Mouse (Mus musculus) CH12.LX (cell line): ENCODE measurements at regions not wholly inside any gene's neighbourhood (a gene's known extent, or its start where the extent isn't known, plus 50 kb on each side); places are given as distances from the start of the nearest gene placed in this dataset.

Source experiments
- DNase-seq: peaks from one replicate; pipeline ENCODE4 v3.0.0-alpha.2; 2013; ENCODE audit errors: extremely low read depth
- H3K27ac ChIP-seq: 2 replicates; pipeline ENCODE4 v1.5.1; 2012; ENCODE audit warnings: low read depth, mild to moderate bottlenecking, control low read depth, moderate library complexity; ENCODE audit not compliant: insufficient read depth
- H3K27me3 ChIP-seq: replicated peaks from 2 replicates; pipeline ENCODE3; 2012; ENCODE audit warnings: inconsistent platforms
- H3K36me3 ChIP-seq, 2 experiments: replicated peaks in 1 of 2; 2 replicates each; pipeline versions ENCODE3 to v1.6.1; 2012; ENCODE audit warnings: inconsistent platforms in 1 of 2, low read length in 1 of 2, mild to moderate bottlenecking in 1 of 2, mixed read lengths in 1 of 2, moderate library complexity in 1 of 2; ENCODE audit not compliant: control insufficient read depth in 1 of 2, insufficient read depth in 1 of 2
- H3K4me1 ChIP-seq, 2 experiments: 2 replicates each; pipeline ENCODE4 v1.6.1; 2012; ENCODE audit warnings: inconsistent platforms in 1 of 2, moderate library complexity in 1 of 2; ENCODE audit not compliant: insufficient read depth in 2 of 2, control insufficient read depth in 1 of 2
- H3K4me2 ChIP-seq: 2 replicates; pipeline ENCODE4 v1.6.1; 2012; ENCODE audit warnings: low read depth, mild to moderate bottlenecking, control low read depth; ENCODE audit not compliant: poor library complexity, insufficient read depth, severe bottlenecking
- H3K4me3 ChIP-seq, 3 experiments: fragments of 150-350 bp in 1 of 3; sonication (generic) in 1 of 3; replicated peaks in 1 of 3; 2 replicates each; pipeline versions ENCODE3 to v1.5.1; 2011 to 2012; ENCODE audit warnings: low read depth in 2 of 3, low read length in 2 of 3, mild to moderate bottlenecking in 2 of 3, moderate library complexity in 2 of 3, control low read depth in 1 of 3, improper control_type of control experiment in 1 of 3, inconsistent platforms in 1 of 3, mixed read lengths in 1 of 3; ENCODE audit not compliant: poor library complexity in 1 of 3
- H3K79me2 ChIP-seq: replicated peaks from 2 replicates; pipeline ENCODE4 v1.6.1; 2012; ENCODE audit warnings: mild to moderate bottlenecking, moderate library complexity; ENCODE audit not compliant: control insufficient read depth, poor library complexity, insufficient read depth, severe bottlenecking; ENCODE audit errors: extremely low read depth
- H3K9ac ChIP-seq: 2 replicates; pipeline ENCODE4 v1.6.1; 2012; ENCODE audit warnings: low read depth, mild to moderate bottlenecking, control low read depth, moderate library complexity; ENCODE audit not compliant: insufficient read depth
- H3K9me3 ChIP-seq: replicated peaks from 2 replicates; pipeline ENCODE3; 2012; ENCODE audit warnings: low read length, inconsistent platforms, mixed read lengths
- CHD1 ChIP-seq: IDR thresholded peaks from 2 replicates; pipeline ENCODE4 v1.6.1; 2012; ENCODE audit warnings: low read depth, low read length, improper control_type of control experiment, inconsistent platforms
- CTCF ChIP-seq, 2 experiments: IDR thresholded peaks in 1 of 2; conservative IDR thresholded peaks in 1 of 2; 2 replicates each; pipeline ENCODE4 v1.5.1; 2011 to 2012; ENCODE audit warnings: low read depth in 2 of 2, low read length in 2 of 2, improper control_type of control experiment in 1 of 2, inconsistent platforms in 1 of 2, mild to moderate bottlenecking in 1 of 2, moderate library complexity in 1 of 2
- E2F4 ChIP-seq: IDR thresholded peaks from 2 replicates; pipeline ENCODE4 v1.6.1; 2011; ENCODE audit warnings: low read depth, low read length, improper control_type of control experiment; ENCODE audit not compliant: insufficient replicate concordance
- ELF1 ChIP-seq: IDR thresholded peaks from 2 replicates; pipeline ENCODE4 v1.6.1; 2014; ENCODE audit warnings: low read depth, mild to moderate bottlenecking, inconsistent platforms, low read length, improper control_type of control experiment
- EP300 ChIP-seq: IDR thresholded peaks from 2 replicates; pipeline ENCODE4 v1.6.1; 2011; ENCODE audit warnings: low read length, improper control_type of control experiment
- ETS1 ChIP-seq: conservative IDR thresholded peaks from 2 replicates; pipeline ENCODE4 v1.6.1; 2012; ENCODE audit warnings: low read depth, mild to moderate bottlenecking, inconsistent platforms, low read length, improper control_type of control experiment, moderate library complexity
- GABPA ChIP-seq: IDR thresholded peaks from 2 replicates; pipeline ENCODE4 v1.6.1; 2012; ENCODE audit warnings: low read depth, low read length, improper control_type of control experiment, inconsistent platforms; ENCODE audit not compliant: insufficient replicate concordance
- JUND ChIP-seq: conservative IDR thresholded peaks from 2 replicates; pipeline ENCODE4 v1.6.1; 2011; ENCODE audit warnings: low read depth, low read length, improper control_type of control experiment
- KAT2A ChIP-seq: IDR thresholded peaks from 2 replicates; pipeline ENCODE4 v1.6.1; 2012; ENCODE audit warnings: low read length, improper control_type of control experiment, inconsistent platforms; ENCODE audit not compliant: insufficient replicate concordance
- MAFK ChIP-seq: IDR thresholded peaks from 2 replicates; pipeline ENCODE4 v1.6.1; 2011; ENCODE audit warnings: low read length, improper control_type of control experiment; ENCODE audit not compliant: insufficient replicate concordance
- MAX ChIP-seq: IDR thresholded peaks from 2 replicates; pipeline ENCODE4 v1.6.1; 2011; ENCODE audit warnings: low read length, improper control_type of control experiment
- MAZ ChIP-seq: IDR thresholded peaks from 2 replicates; pipeline ENCODE4 v1.6.1; 2012; ENCODE audit warnings: low read depth, mild to moderate bottlenecking, inconsistent platforms, low read length, improper control_type of control experiment, moderate library complexity
- MEF2A ChIP-seq: IDR thresholded peaks from 2 replicates; pipeline ENCODE4 v1.6.1; 2014; ENCODE audit warnings: low read depth, mild to moderate bottlenecking, inconsistent platforms, low read length, improper control_type of control experiment, borderline replicate concordance
- NELFE ChIP-seq: IDR thresholded peaks from 2 replicates; pipeline ENCODE4 v1.6.1; 2011; ENCODE audit warnings: low read depth, low read length, improper control_type of control experiment
- RAD21 ChIP-seq: IDR thresholded peaks from 2 replicates; pipeline ENCODE4 v1.6.1; 2011; ENCODE audit warnings: low read depth, mild to moderate bottlenecking, low read length, improper control_type of control experiment, moderate library complexity
- SIN3A ChIP-seq: IDR thresholded peaks from 2 replicates; pipeline ENCODE4 v1.6.1; 2012; ENCODE audit warnings: low read length, improper control_type of control experiment, inconsistent platforms
- SMC3 ChIP-seq: IDR thresholded peaks from 2 replicates; pipeline ENCODE4 v1.6.1; 2011; ENCODE audit warnings: low read depth, low read length, improper control_type of control experiment
- TBP ChIP-seq: conservative IDR thresholded peaks from 2 replicates; pipeline ENCODE4 v1.6.1; 2011; ENCODE audit warnings: low read depth, low read length, improper control_type of control experiment
- UBTF ChIP-seq: IDR thresholded peaks from 2 replicates; pipeline ENCODE4 v1.6.1; 2012; ENCODE audit warnings: low read depth, mild to moderate bottlenecking, inconsistent platforms, low read length, improper control_type of control experiment, moderate library complexity
- USF1 ChIP-seq: IDR thresholded peaks from 2 replicates; pipeline ENCODE4 v1.6.1; 2014; ENCODE audit warnings: low read depth, mild to moderate bottlenecking, inconsistent platforms, low read length, improper control_type of control experiment
- USF2 ChIP-seq: conservative IDR thresholded peaks from 2 replicates; pipeline ENCODE4 v1.6.1; 2011; ENCODE audit warnings: low read depth, low read length, improper control_type of control experiment
- ZNF384 ChIP-seq: IDR thresholded peaks from 2 replicates; pipeline ENCODE4 v1.6.1; 2012; ENCODE audit warnings: low read depth, low read length, improper control_type of control experiment, inconsistent platforms
- dilution Hi-C: fragments of 300-500 bp; cut with MboI; formaldehyde crosslinking; loops from 2 replicates; pipeline ENCODE4 v1.14.3; 2020; ENCODE audit warnings: low sequenced_read_pairs; ENCODE audit not compliant: extremely low pct_unique_long_range_greater_than_20kb, extremely low pct_ligation_motif_present
- in situ Hi-C: fragments of 300-500 bp; cut with MboI; formaldehyde crosslinking; loops from 3 replicates; pipeline ENCODE4 v1.14.3; 2019; ENCODE audit warnings: low sequenced_read_pairs, low pct_ligation_motif_present, low pct_unique_long_range_greater_than_20kb, mixed read lengths

DNA sequence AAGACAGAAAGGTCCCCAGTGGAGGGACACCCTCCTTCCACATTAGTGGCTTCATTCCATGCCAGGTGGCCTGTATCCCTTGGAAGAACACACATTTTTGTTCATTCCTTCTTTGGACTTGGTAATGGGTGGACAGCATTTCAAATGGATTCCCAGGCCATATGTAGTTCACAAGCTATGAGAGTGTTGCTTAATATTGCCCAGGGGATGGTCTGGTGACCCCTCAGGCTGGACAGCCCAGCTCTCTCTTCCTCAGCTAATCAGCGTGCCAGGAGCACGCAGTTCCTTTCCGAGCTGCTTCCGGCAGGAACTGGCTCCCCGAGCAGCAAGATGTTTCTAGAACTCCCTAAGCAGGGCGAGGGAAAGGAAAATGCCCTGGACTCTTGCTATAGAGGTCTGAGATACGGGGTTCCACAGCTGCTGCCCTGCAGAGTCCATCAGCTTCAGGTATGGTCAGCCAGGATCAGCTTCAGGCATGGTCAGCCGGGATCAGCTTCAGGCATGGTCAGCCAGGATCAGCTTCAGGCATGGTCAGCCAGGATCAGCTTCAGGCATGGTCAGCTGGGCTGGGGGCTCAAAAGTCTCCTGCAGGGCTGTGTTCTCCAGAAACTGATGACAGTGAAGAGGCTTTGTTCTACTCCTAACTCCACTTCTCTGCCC is 146.9 kb upstream of the Tmem45b start:
- Histone ChIP-seq H3K27me3 (no peaks in the 10 kb centered on the region), H3K9me3 (no peaks in the 10 kb centered on the region), H3K9ac (no peak overlapping the region), H3K27ac (no peak overlapping the region), H3K4me2 (no peak overlapping the region), H3K4me3 (no peak overlapping the region), H3K36me3 (no peaks in the 10 kb centered on the region), H3K79me2 (no peaks in the 10 kb centered on the region), H3K4me1 (peaks cover 0 to 7% of the 10 kb centered on the region in 2 experiments; a peak in 1 of 4 replicates)
- TF ChIP-seq NELFE (no peak), MAFK (no peak), MAZ (no peak), ZNF384 (no peak)
- no peak for DNase-seq
- dilution Hi-C loops (no loop called here), in situ Hi-C loops (no loop called here)

DNA sequence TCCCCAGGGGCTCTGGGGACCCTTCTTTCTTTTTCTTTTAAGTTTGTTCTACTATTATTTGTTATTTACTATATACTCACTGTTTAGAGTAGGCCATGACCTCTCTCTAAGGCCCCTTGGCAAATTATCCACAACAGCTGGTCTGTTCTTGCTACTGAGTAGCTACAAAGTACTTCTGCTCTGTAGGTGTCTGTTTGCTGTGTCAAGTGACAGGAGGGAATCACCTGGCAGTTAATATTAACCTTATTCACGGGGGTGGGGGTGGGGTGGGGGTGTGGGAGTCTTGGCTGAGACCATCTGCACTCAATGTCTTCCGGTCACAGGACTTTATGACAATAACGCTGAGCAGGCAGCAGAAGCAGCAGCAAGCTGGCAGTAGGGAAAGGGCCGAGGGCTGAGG is 146.4 kb upstream of the Tmem45b start:
- H3K9ac ChIP-seq: no peak overlapping the region
- dilution Hi-C loops: no loop called here

DNA sequence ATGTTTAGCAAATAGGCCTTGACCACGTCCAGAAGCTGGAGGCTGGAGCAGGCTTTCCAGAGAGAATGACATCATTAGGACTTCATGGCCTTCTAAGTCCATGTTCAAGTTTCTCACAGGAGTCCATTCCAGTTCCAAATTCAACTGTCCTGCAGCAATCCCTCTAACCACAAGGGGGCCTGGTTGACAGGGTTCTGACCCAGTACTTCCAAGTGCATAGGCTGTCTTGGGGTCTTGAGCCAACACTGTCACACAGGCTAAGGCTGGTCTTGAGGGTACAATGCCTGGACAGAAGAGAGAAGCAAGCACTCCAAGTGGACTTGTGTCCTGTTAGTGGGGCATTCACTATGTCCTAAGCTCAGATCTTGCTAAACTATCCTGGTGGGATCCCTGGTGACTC is 145.9 kb upstream of the Tmem45b start:
- Histone ChIP-seq H3K27me3 (no peaks in the 10 kb centered on the region), H3K79me2 (no peaks in the 10 kb centered on the region), H3K4me1 (peaks cover 0 to 7% of the 10 kb centered on the region in 2 experiments; a peak in 1 of 4 replicates), H3K27ac (no peak overlapping the region), H3K4me3 (no peak overlapping the region), H3K36me3 (no peaks in the 10 kb centered on the region), H3K9me3 (no peaks in the 10 kb centered on the region), H3K4me2 (no peak overlapping the region), H3K9ac (no peak overlapping the region)
- TF ChIP-seq MAX (no peak), CTCF (conservative IDR thresholded peaks at IDR 0.05 in 1 of 2, IDR thresholded peaks at IDR 0.05 in 1 of 2; ENCODE audit: low read depth in 2 of 2, low read length in 2 of 2) (peak; percentile 66 to 73; a peak in 3 of 4 replicates), SMC3 (peak; percentile 75), RAD21 (peak; percentile 51)
- in situ Hi-C loops: no loop called here
- DNase-seq: peak; percentile 33
- dilution Hi-C loops: no loop called here

More for the DNA sequence above, 146.4 kb upstream of the Tmem45b start:
- in situ Hi-C loops: no loop called here
- Histone ChIP-seq H3K27me3 (no peaks in the 10 kb centered on the region), H3K4me3 (no peak overlapping the region), H3K9me3 (no peaks in the 10 kb centered on the region), H3K79me2 (no peaks in the 10 kb centered on the region), H3K27ac (no peak overlapping the region), H3K4me1 (peaks cover 0 to 7% of the 10 kb centered on the region in 2 experiments; a peak in 1 of 4 replicates), H3K4me2 (no peak overlapping the region)
- DNase-seq: no peak
- TF ChIP-seq CTCF (conservative IDR thresholded peaks at IDR 0.05 in 1 of 2, IDR thresholded peaks at IDR 0.05 in 1 of 2; ENCODE audit: low read depth in 2 of 2, low read length in 2 of 2): no peak
- no peak for TF ChIP-seq SIN3A
- TF ChIP-seq TBP: no peak
- no peak for TF ChIP-seq RAD21
- TF ChIP-seq SMC3: no peak
- no peak for TF ChIP-seq EP300
- no peak for TF ChIP-seq MAZ
- TF ChIP-seq UBTF: no peak
- TF ChIP-seq ELF1: no peak
- TF ChIP-seq GABPA: no peak
- no peak for TF ChIP-seq USF1
- no peak for TF ChIP-seq CHD1
- no peak for TF ChIP-seq NELFE
- TF ChIP-seq MEF2A: no peak
- no peak for TF ChIP-seq USF2
- TF ChIP-seq JUND: no peak
- TF ChIP-seq MAX: no peak
- no peak for TF ChIP-seq ETS1
- TF ChIP-seq KAT2A: no peak
- no peak for TF ChIP-seq E2F4
- TF ChIP-seq, all 38 proteins: peak for 0
- no peaks in the 10 kb centered on the region for H3K36me3 ChIP-seq
